Mouse (Mus musculus): Measurements from ENCODE around the gene Golph3l. TPM values are rescaled to one million over a fixed set of nuclear protein-coding genes. Genes with fewer than 3 reads are reported as not detected.
A peak's percentile ranks its signal among the peaks of the same experiment; 100 is the strongest.
"Not testable (repeated sequence)": the region's sequence is repeated elsewhere in the genome, so short reads cannot be mapped to it uniquely, and the experiment has no call there.

Gene Golph3l
- polyA plus RNA-seq, 1 experiment from 2014 or later: 27.9 TPM

DNA sequence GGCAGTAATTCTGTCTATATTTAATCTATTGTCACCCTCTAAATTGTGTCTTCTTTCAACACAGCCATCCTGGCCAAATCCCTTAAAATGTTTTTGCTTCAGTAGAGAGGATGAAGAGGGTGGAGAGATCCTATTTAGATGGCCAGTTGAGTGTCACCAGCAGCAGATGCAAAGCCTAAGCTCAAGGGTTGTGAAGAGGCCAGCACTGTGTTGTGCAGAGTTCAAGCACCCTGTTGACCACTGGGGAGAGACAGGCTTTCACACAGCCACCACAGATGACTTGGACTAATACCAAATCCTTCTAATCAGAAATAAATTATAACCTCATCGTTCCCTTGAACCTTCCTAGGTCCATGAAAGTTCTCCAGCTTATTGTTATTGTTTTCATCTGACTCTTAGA is 29.8 kb downstream of the Golph3l start:
- DNase-seq (ENCODE audit: low spot score) (no peak), ATAC-seq (ENCODE audit: low read depth) (no peak)
- Histone ChIP-seq H3K36me3 (ENCODE audit: control insufficient read depth, insufficient read depth, low read length) (peaks cover 52% of the 10 kb centered on the region), H3K4me1 (ENCODE audit: control insufficient read depth, insufficient read depth, low read length) (no peaks in the 10 kb centered on the region), H3K9ac (ENCODE audit: low read depth, low read length) (no peak overlapping the region), H3K4me3 (ENCODE audit: low read depth, low read length) (no peak overlapping the region), H3K27ac (replicated peaks; ENCODE audit: low read depth, low read length) (no peak overlapping the region), H3K4me2 (ENCODE audit: low read depth, low read length) (no peak overlapping the region), H3K9me3 (ENCODE audit: control insufficient read depth, low read length) (no peaks in the 10 kb centered on the region), H3K27me3 (replicated peaks; ENCODE audit: control insufficient read depth, insufficient read depth, low read length) (no peaks in the 10 kb centered on the region)
- 55% methylated on average over 1 of the region's 1 CpGs for WGBS

DNA sequence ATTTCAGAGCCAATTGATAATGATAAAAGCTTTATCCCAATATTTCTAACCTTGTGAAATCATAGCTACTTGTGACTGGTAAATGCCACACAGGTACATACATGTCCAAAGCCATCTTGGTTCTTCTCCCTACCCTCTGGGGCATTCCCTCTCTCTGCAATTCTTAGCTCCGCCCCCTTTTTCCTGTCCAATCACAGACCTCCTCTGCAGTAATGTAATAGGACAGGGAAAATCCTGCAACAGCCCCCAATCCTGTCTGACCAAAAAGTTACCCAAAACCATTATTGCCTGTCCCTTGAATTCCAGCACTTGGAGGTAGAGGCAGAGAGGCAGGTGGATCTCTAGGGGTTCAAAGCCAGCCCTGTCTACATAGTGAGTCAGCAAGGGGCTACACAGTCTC is 32.5 kb downstream of the Golph3l start:
- Histone ChIP-seq H3K9me3 (ENCODE audit: control insufficient read depth, low read length) (no peaks in the 10 kb centered on the region), H3K4me2 (ENCODE audit: low read depth, low read length) (no peak overlapping the region), H3K27ac (replicated peaks; ENCODE audit: low read depth, low read length) (no peak overlapping the region), H3K4me1 (ENCODE audit: control insufficient read depth, insufficient read depth, low read length) (peaks cover 4% of the 10 kb centered on the region), H3K4me3 (ENCODE audit: low read depth, low read length) (no peak overlapping the region), H3K9ac (ENCODE audit: low read depth, low read length) (no peak overlapping the region), H3K36me3 (ENCODE audit: control insufficient read depth, insufficient read depth, low read length) (peaks cover 40% of the 10 kb centered on the region), H3K27me3 (replicated peaks; ENCODE audit: control insufficient read depth, insufficient read depth, low read length) (no peaks in the 10 kb centered on the region)
- ATAC-seq (ENCODE audit: low read depth) (no peak), DNase-seq (ENCODE audit: low spot score) (no peak)
- WGBS: 73% methylated on average over 1 of the region's 1 CpGs

DNA sequence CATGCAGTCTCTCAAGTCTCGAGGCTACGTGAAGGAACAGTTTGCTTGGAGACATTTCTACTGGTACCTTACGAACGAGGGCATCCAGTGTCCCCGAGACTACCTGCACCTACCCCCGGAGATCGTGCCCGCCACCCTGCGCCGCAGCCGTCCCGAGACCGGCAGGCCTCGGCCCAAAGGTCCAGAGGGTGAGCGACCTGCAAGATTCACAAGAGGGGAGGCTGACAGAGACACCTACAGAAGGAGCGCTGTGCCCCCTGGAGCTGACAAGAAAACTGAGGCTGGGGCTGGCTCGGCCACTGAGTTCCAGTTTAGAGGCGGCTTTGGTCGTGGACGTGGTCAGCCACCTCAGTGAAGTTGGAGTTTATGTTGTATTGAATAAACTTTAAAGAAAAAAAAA is 33.7 kb downstream of the Golph3l start:
- not testable (repeated sequence) for H3K9ac ChIP-seq (ENCODE audit: low read depth, low read length); DNase-seq (ENCODE audit: low spot score); H3K9me3 ChIP-seq (ENCODE audit: control insufficient read depth, low read length); H3K27ac ChIP-seq (replicated peaks; ENCODE audit: low read depth, low read length); H3K27me3 ChIP-seq (replicated peaks; ENCODE audit: control insufficient read depth, insufficient read depth, low read length); ATAC-seq (ENCODE audit: low read depth); H3K4me3 ChIP-seq (ENCODE audit: low read depth, low read length); H3K4me2 ChIP-seq (ENCODE audit: low read depth, low read length); H3K4me1 ChIP-seq (ENCODE audit: control insufficient read depth, insufficient read depth, low read length)
- 93% methylated on average over 20 of the region's 20 CpGs for WGBS
- peaks cover 38% of the 10 kb centered on the region for H3K36me3 ChIP-seq (ENCODE audit: control insufficient read depth, insufficient read depth, low read length)

DNA sequence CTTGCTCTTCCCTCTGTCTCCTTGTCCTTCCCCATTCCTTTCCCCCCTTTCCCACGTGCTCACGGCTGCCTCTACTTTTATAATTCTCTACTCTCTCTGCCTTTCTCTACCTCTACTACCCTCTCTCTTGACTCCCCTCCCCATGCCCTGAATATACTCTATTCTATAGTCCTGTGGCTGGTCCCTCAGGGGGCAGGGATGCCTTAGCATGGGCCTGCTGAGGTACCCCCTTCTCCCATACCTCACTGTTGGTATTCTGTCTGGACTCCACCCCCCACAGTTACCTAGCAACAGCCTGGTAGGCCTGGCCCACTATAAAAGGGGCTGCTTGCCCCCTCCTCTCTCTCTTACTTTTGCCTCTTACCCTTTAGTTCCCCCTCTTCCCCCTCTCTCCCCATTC is 34.8 kb downstream of the Golph3l start:
- WGBS: 75% methylated on average over 2 of the region's 2 CpGs
- H3K9me3 ChIP-seq (ENCODE audit: control insufficient read depth, low read length): no peaks in the 10 kb centered on the region
- peaks cover 40% of the 10 kb centered on the region for H3K36me3 ChIP-seq (ENCODE audit: control insufficient read depth, insufficient read depth, low read length)
- no peaks in the 10 kb centered on the region for H3K27me3 ChIP-seq (replicated peaks; ENCODE audit: control insufficient read depth, insufficient read depth, low read length)
- DNase-seq (ENCODE audit: low spot score) (no peak), ATAC-seq (ENCODE audit: low read depth) (no peak)
- H3K27ac ChIP-seq (replicated peaks; ENCODE audit: low read depth, low read length): no peak overlapping the region
- H3K4me1 ChIP-seq (ENCODE audit: control insufficient read depth, insufficient read depth, low read length): peaks cover 5% of the 10 kb centered on the region
- H3K4me2 ChIP-seq (ENCODE audit: low read depth, low read length): no peak overlapping the region
- no peak overlapping the region for H3K4me3 ChIP-seq (ENCODE audit: low read depth, low read length)
- no peak overlapping the region for H3K9ac ChIP-seq (ENCODE audit: low read depth, low read length)

DNA sequence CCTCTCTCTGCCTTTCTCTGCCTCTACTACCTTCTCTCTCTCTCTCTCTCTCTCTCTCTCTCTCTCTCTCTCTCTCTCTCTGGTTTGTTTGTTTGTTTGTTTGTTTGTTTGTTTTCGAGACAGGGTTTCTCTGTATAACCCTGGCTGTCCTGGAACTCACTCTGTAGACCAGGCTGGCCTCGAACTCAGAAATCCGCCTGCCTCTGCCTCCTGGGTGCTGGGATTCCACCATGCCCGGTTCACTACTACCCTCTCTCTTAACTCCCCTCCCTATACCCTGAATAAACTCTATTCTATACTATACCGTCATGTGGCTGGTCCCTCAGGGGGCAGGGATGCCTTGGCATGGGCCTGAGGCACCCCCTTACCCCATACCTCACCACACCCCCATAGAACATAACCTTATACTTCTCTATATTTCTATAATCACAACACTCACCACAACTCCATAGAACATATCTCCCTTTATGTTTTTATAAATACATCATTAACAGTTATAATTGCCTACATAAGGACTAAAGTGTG is 35.3 kb downstream of the Golph3l start:
- not testable (repeated sequence) for DNase-seq (ENCODE audit: low spot score); H3K27me3 ChIP-seq (replicated peaks; ENCODE audit: control insufficient read depth, insufficient read depth, low read length); H3K4me1 ChIP-seq (ENCODE audit: control insufficient read depth, insufficient read depth, low read length); ATAC-seq (ENCODE audit: low read depth); H3K9me3 ChIP-seq (ENCODE audit: control insufficient read depth, low read length)
- WGBS: 67% methylated on average over 5 of the region's 5 CpGs
- H3K4me2 ChIP-seq (ENCODE audit: low read depth, low read length): peak overlapping the region; percentile 51
- peak overlapping the region; percentile 57 for H3K4me3 ChIP-seq (ENCODE audit: low read depth, low read length)
- peak overlapping the region; percentile 84 for H3K27ac ChIP-seq (replicated peaks; ENCODE audit: low read depth, low read length)
- H3K9ac ChIP-seq (ENCODE audit: low read depth, low read length): peak overlapping the region; percentile 55
- peaks cover 42% of the 10 kb centered on the region for H3K36me3 ChIP-seq (ENCODE audit: control insufficient read depth, insufficient read depth, low read length)

DNA sequence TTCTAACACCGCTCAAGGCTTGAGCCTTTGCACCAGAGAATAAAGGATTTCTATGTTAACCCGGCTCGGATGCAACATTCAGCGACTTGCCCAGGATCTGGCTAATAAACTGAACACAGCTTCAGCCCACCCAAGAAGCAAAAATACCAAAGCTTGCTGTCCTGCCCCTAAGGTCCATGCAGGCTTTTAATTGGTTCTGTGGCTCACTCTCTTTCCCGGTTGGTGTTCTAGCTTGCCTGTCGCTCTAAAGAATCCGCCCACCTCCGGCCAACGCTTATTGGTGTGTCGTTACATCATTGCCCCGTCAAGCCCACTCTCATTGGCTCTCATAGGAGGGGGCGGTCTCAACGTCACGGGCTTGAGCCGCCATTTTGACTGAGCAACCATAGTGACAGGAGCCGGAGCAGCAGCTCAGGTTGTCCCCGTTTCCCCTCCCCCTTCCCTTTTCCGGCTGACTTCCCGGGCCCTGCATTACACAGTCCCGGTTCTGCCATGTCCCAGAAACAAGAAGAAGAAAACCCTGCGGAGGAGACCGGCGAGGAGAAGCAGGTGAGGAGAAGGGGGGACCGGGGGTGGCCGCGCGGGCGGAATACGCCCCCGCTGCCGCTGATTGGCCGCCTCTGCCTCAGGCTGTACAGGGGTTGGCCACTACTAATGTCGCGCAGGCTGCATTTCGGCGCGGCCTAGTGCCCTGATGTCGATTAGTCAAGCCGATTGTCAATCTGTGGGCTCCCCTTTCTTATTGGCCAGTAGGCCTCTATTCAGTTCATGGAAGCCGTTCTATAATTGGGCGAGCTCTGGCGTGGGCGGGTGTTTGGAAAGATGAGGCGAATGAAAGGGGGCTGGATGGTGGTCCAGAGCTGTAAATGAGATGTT is 36.1 kb downstream of the Golph3l start, which contains the start of gene Ensa:
Gene Ensa (plus strand): TSS at position 366 of the 876 bp plus-strand sequence.
- ATAC-seq (ENCODE audit: low read depth) (peak; percentile 98), DNase-seq (ENCODE audit: low spot score) (peak; percentile 100)
- H3K4me3 ChIP-seq (ENCODE audit: low read depth, low read length): peak within 1 kb of the TSS; percentile 57
- H3K36me3 ChIP-seq (ENCODE audit: control insufficient read depth, insufficient read depth, low read length): peaks cover 42% of the 10 kb centered on the region
- under 1% methylated on average over 43 of the region's 44 CpGs for WGBS
- no peaks in the 10 kb centered on the region for H3K9me3 ChIP-seq (ENCODE audit: control insufficient read depth, low read length)
- peak within 1 kb of the TSS; percentile 75 for H3K4me2 ChIP-seq (ENCODE audit: low read depth, low read length)
- H3K9ac ChIP-seq (ENCODE audit: low read depth, low read length): peak within 1 kb of the TSS; percentile 68
- peak within 1 kb of the TSS; percentile 84 for H3K27ac ChIP-seq (replicated peaks; ENCODE audit: low read depth, low read length)
- no peaks in the 10 kb centered on the region for H3K27me3 ChIP-seq (replicated peaks; ENCODE audit: control insufficient read depth, insufficient read depth, low read length)
- peaks cover 5% of the 10 kb centered on the region for H3K4me1 ChIP-seq (ENCODE audit: control insufficient read depth, insufficient read depth, low read length)

DNA sequence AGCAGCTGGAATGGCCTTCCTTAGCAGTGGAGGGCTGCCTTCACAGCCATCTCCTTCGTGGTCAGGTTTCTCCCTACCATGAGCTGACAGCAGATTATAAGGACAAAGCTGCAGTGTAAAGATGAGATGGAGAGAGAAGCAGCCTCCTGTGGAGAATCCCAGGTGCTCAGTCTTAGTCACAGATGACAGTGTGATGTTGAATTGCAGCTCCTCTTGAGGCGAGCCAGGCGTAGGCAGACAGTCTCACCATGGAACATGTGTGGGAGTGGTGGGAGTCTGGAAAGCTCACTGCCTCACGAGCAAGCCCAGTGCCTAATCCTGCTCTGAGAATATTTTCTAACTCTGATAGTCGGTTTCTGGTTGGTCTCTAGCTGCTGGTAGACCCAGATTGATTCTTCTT is 39.0 kb downstream of the Golph3l start:
- peaks cover 5% of the 10 kb centered on the region for H3K4me1 ChIP-seq (ENCODE audit: control insufficient read depth, insufficient read depth, low read length)
- 94% methylated on average over 5 of the region's 5 CpGs for WGBS

DNA sequence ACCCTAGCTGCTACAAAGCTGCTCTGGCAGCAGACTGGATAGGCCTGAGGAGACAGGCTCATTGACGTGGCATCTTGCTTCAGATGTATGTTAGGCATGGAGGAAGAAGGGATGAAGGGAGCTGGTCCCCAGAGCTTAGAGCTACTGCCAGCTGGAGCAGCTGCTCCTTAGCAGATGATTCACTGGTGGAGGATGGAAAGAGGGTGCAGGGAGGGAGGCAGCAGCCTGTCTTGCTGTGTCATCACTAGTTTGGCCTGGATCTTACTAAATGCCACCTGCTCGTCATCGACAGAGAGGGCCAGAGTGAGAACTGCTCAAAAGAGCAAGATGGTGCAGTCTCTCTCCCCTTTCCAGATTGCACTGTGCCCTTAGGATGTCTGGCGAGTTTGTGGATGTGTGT is 41.0 kb downstream of the Golph3l start:
- no peak for ATAC-seq (ENCODE audit: low read depth)
- no peaks in the 10 kb centered on the region for H3K9me3 ChIP-seq (ENCODE audit: control insufficient read depth, low read length)
- no peaks in the 10 kb centered on the region for H3K27me3 ChIP-seq (replicated peaks; ENCODE audit: control insufficient read depth, insufficient read depth, low read length)
- H3K36me3 ChIP-seq (ENCODE audit: control insufficient read depth, insufficient read depth, low read length): peaks cover 80% of the 10 kb centered on the region
- no peak overlapping the region for H3K4me3 ChIP-seq (ENCODE audit: low read depth, low read length)
- no peak overlapping the region for H3K9ac ChIP-seq (ENCODE audit: low read depth, low read length)
- WGBS: 77% methylated on average over 4 of the region's 4 CpGs
- H3K4me1 ChIP-seq (ENCODE audit: control insufficient read depth, insufficient read depth, low read length): peaks cover 5% of the 10 kb centered on the region
- H3K27ac ChIP-seq (replicated peaks; ENCODE audit: low read depth, low read length): no peak overlapping the region
- DNase-seq (ENCODE audit: low spot score): no peak
- H3K4me2 ChIP-seq (ENCODE audit: low read depth, low read length): no peak overlapping the region

More for the DNA sequence above, 39.0 kb downstream of the Golph3l start:
- Histone ChIP-seq H3K4me2 (ENCODE audit: low read depth, low read length) (no peak overlapping the region), H3K27me3 (replicated peaks; ENCODE audit: control insufficient read depth, insufficient read depth, low read length) (no peaks in the 10 kb centered on the region), H3K4me3 (ENCODE audit: low read depth, low read length) (no peak overlapping the region), H3K9me3 (ENCODE audit: control insufficient read depth, low read length) (no peaks in the 10 kb centered on the region), H3K27ac (replicated peaks; ENCODE audit: low read depth, low read length) (no peak overlapping the region), H3K9ac (ENCODE audit: low read depth, low read length) (no peak overlapping the region), H3K36me3 (ENCODE audit: control insufficient read depth, insufficient read depth, low read length) (peaks cover 62% of the 10 kb centered on the region)
- ATAC-seq (ENCODE audit: low read depth) (no peak), DNase-seq (ENCODE audit: low spot score) (no peak)

All from embryonic facial prominence, embryonic 14.5 days (tissue).